Mouse (Mus musculus): ENCODE measurements around the gene Fchsd2. TPM values are rescaled to one million over a fixed set of nuclear protein-coding genes. Genes with fewer than 3 reads are reported as not detected.

The Fchsd2 gene
- polyA plus RNA-seq, 1 experiment, result 54.0 TPM

- no peak for DNase-seq (ENCODE audit: low read depth)
- TF ChIP-seq CTCF (IDR thresholded peaks at IDR 0.05; ENCODE audit: borderline replicate concordance, extremely low read depth, insufficient read depth, insufficient read length), result no peak
- no peak for TF ChIP-seq POLR2A (IDR thresholded peaks at IDR 0.05; ENCODE audit: borderline replicate concordance, extremely low read depth, insufficient read depth, insufficient read length, poor library complexity, severe bottlenecking)
Measured at GRCm38 (mm10) chr7:101330841-101331173, 238.1 kb downstream of the Fchsd2 start.

DNA sequence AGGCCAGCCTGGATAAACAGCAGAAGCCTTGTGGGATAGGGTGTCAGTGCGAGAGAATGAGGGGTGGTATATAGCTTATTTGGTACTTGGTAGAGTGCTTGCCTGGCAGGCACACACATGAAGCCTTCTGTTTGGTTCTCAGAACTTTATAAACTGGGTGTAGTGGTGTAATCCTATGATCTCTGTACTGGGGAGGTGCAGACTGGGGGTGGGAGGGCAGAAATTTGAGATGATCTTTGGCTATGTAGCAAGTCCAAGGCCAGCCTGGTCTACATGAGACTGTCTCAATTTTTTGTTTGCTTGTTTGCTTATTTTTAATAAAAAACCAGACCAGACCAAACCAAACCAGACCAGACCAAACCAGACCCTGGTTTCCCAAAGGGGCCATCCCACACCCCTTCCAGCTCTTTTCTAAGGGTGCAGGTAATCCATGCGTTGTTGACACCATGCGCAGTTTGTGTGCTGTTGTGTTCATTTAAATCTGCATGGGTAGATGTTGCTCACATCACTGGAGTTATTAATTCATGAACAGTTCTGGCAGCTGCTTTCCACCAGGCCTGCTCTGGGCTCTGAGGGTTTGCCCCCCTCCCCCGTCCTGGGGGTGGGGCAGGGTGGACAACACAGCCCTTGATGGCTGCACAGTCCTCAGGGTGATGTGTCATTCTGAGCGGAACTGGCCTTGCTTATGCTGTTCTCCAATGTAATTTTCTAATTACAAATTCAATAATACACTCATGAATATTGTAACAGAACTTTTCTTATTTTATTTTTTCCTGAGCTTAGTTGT is 239.6 kb downstream of the Fchsd2 start:
- TF ChIP-seq CTCF (IDR thresholded peaks at IDR 0.05; ENCODE audit: borderline replicate concordance, extremely low read depth, insufficient read depth, insufficient read length), result no peak
- no peak for TF ChIP-seq POLR2A (IDR thresholded peaks at IDR 0.05; ENCODE audit: borderline replicate concordance, extremely low read depth, insufficient read depth, insufficient read length, poor library complexity, severe bottlenecking)
- DNase-seq (ENCODE audit: low read depth), result no peak

Other genes starting within 250 kb of the Fchsd2 start
- 6.2 and 7.2 TPM in 2 replicates for gene Relt, start 229.4 kb upstream of the Fchsd2 start, polyA plus RNA-seq (2012; rRNA removed)
- gene Arhgef17, start 160.8 kb upstream of the Fchsd2 start, polyA plus RNA-seq (2012; rRNA removed), result 20.8 and 30.3 TPM in 2 replicates
- 3.2 and 3.6 TPM in 2 replicates for gene P2ry6, start 118.2 kb upstream of the Fchsd2 start, polyA plus RNA-seq (2012; rRNA removed)
- 0.09 and 0.34 TPM in 2 replicates for gene P2ry2, start 80.0 kb upstream of the Fchsd2 start, polyA plus RNA-seq (2012; rRNA removed)
- 21.6 and 29.6 TPM in 2 replicates for gene Atg16l2, start 209.4 kb downstream of the Fchsd2 start, polyA plus RNA-seq (2012; rRNA removed)
- 11.6 and 17.9 TPM in 2 replicates for gene Stard10, start 224.2 kb downstream of the Fchsd2 start, polyA plus RNA-seq (2012; rRNA removed)

Measured in brain, embryonic 14.5 days (tissue).